Mouse (Mus musculus): ENCODE measurements at regions not wholly inside any gene's neighbourhood (a gene's known extent, or its start where the extent isn't known, plus 50 kb on each side); places are given as distances from the start of the nearest gene placed in this dataset.

- Histone ChIP-seq H3K9me3 (replicated peaks; ENCODE audit: low read length) (no peaks in the 10 kb centered on the region), H3K4me3 (replicated peaks in 1 of 3; ENCODE audit: low read depth in 2 of 3, low read length in 2 of 3, poor library complexity in 1 of 3) (no peak overlapping the region), H3K4me1 (ENCODE audit: control insufficient read depth in 1 of 2, insufficient read depth in 2 of 2) (peaks cover 5 to 11% of the 10 kb centered on the region in 2 experiments; a peak in 3 of 4 replicates), H3K36me3 (replicated peaks in 1 of 2; ENCODE audit: control insufficient read depth in 1 of 2, insufficient read depth in 1 of 2, low read length in 1 of 2) (no peaks in the 10 kb centered on the region), H3K9ac (ENCODE audit: insufficient read depth, low read depth) (no peak overlapping the region), H3K27ac (ENCODE audit: insufficient read depth, low read depth) (no peak overlapping the region), H3K79me2 (replicated peaks; ENCODE audit: control insufficient read depth, extremely low read depth, insufficient read depth, poor library complexity, severe bottlenecking) (no peaks in the 10 kb centered on the region), H3K4me2 (ENCODE audit: insufficient read depth, low read depth, poor library complexity, severe bottlenecking) (no peak overlapping the region), H3K27me3 (replicated peaks) (no peaks in the 10 kb centered on the region)
- DNase-seq (ENCODE audit: extremely low read depth): no peak
- in situ Hi-C loops (cut with MboI; ENCODE audit: low pct_ligation_motif_present, low pct_unique_long_range_greater_than_20kb, low sequenced_read_pairs) (no loop called here), dilution Hi-C loops (cut with MboI; ENCODE audit: extremely low pct_ligation_motif_present, extremely low pct_unique_long_range_greater_than_20kb, low sequenced_read_pairs) (no loop called here)
- TF ChIP-seq MEF2A (IDR thresholded peaks at IDR 0.05; ENCODE audit: borderline replicate concordance, low read depth, low read length) (no peak), ETS1 (conservative IDR thresholded peaks at IDR 0.05; ENCODE audit: low read depth, low read length) (no peak), CHD2 (IDR thresholded peaks at IDR 0.05; ENCODE audit: low read length) (no peak), MXI1 (IDR thresholded peaks at IDR 0.05; ENCODE audit: low read depth, low read length) (no peak), GABPA (IDR thresholded peaks at IDR 0.05; ENCODE audit: insufficient replicate concordance, low read depth, low read length) (no peak), POLR2AphosphoS2 (IDR thresholded peaks at IDR 0.05; ENCODE audit: low read depth, low read length) (no peak), JUND (conservative IDR thresholded peaks at IDR 0.05; ENCODE audit: low read depth, low read length) (no peak), NELFE (IDR thresholded peaks at IDR 0.05; ENCODE audit: low read depth, low read length) (no peak), TBP (conservative IDR thresholded peaks at IDR 0.05; ENCODE audit: low read depth, low read length) (no peak), SIN3A (IDR thresholded peaks at IDR 0.05; ENCODE audit: low read length) (no peak), KAT2A (IDR thresholded peaks at IDR 0.05; ENCODE audit: insufficient replicate concordance, low read length) (no peak), TCF12 (IDR thresholded peaks at IDR 0.05; ENCODE audit: low read depth, low read length) (no peak)
Observed at GRCm38 (mm10) chr6:98830191-98830590, 487.6 kb upstream of the Gm765 start.

GRCm38 (mm10) chr6:98808046-98808445 lies 465.5 kb upstream of the Gm765 start:
- Histone ChIP-seq H3K36me3 (replicated peaks in 1 of 2; ENCODE audit: control insufficient read depth in 1 of 2, insufficient read depth in 1 of 2, low read length in 1 of 2) (no peaks in the 10 kb centered on the region), H3K4me3 (replicated peaks in 1 of 3; ENCODE audit: low read depth in 2 of 3, low read length in 2 of 3, poor library complexity in 1 of 3) (no peak overlapping the region), H3K4me1 (ENCODE audit: control insufficient read depth in 1 of 2, insufficient read depth in 2 of 2) (peaks cover 0 to 7% of the 10 kb centered on the region in 2 experiments; a peak in 1 of 4 replicates), H3K27me3 (replicated peaks) (no peaks in the 10 kb centered on the region), H3K9ac (ENCODE audit: insufficient read depth, low read depth) (no peak overlapping the region), H3K27ac (ENCODE audit: insufficient read depth, low read depth) (no peak overlapping the region), H3K9me3 (replicated peaks; ENCODE audit: low read length) (no peaks in the 10 kb centered on the region), H3K79me2 (replicated peaks; ENCODE audit: control insufficient read depth, extremely low read depth, insufficient read depth, poor library complexity, severe bottlenecking) (no peaks in the 10 kb centered on the region), H3K4me2 (ENCODE audit: insufficient read depth, low read depth, poor library complexity, severe bottlenecking) (no peak overlapping the region)
- TF ChIP-seq PAX5 (IDR thresholded peaks at IDR 0.05; ENCODE audit: low read length): no peak
- TF ChIP-seq CTCF (conservative IDR thresholded peaks at IDR 0.05 in 1 of 2, IDR thresholded peaks at IDR 0.05 in 1 of 2; ENCODE audit: low read depth in 2 of 2, low read length in 2 of 2): no peak
- TF ChIP-seq TBP (conservative IDR thresholded peaks at IDR 0.05; ENCODE audit: low read depth, low read length): no peak
- TF ChIP-seq JUN (IDR thresholded peaks at IDR 0.05; ENCODE audit: insufficient read depth, low read depth, low read length): no peak
- no peak for TF ChIP-seq ZKSCAN1 (IDR thresholded peaks at IDR 0.05; ENCODE audit: borderline replicate concordance, low read depth, low read length)
- TF ChIP-seq MYC (IDR thresholded peaks at IDR 0.05; ENCODE audit: low read depth, low read length): no peak
- no peak for DNase-seq (ENCODE audit: extremely low read depth)
- dilution Hi-C loops (cut with MboI; ENCODE audit: extremely low pct_ligation_motif_present, extremely low pct_unique_long_range_greater_than_20kb, low sequenced_read_pairs) (no loop called here), in situ Hi-C loops (cut with MboI; ENCODE audit: low pct_ligation_motif_present, low pct_unique_long_range_greater_than_20kb, low sequenced_read_pairs) (no loop called here)

Data from CH12.LX (cell line).